Mouse (Mus musculus) limb, embryonic 13.5 days (tissue): ENCODE data around the gene Sh3d21. TPM values are rescaled to one million over a fixed set of nuclear protein-coding genes. Genes with fewer than 3 reads are reported as not detected.

Source experiments
- ATAC-seq: fragments of 200-750 bp; cut with Nextera tagmentation; 2 replicates; pipeline ENCODE4 v1.8.0; 2017; ENCODE audit warnings: low read depth, moderate number of reproducible peaks, moderate TSS enrichment; ENCODE audit not compliant: low FRiP score
- H3K27ac ChIP-seq: fragments of 300-500 bp; sonication (generic); 2 replicates; pipeline ENCODE4 v1.5.1; 2015; ENCODE audit warnings: inconsistent platforms, mild to moderate bottlenecking, moderate library complexity
- H3K27me3 ChIP-seq: fragments of 300-500 bp; sonication (generic); 2 replicates; pipeline ENCODE4 v1.6.1; 2015; ENCODE audit warnings: mild to moderate bottlenecking, inconsistent platforms
- H3K36me3 ChIP-seq: fragments of 300-500 bp; sonication (generic); 2 replicates; pipeline ENCODE4 v1.6.1; 2015; ENCODE audit warnings: inconsistent platforms, mild to moderate bottlenecking, moderate library complexity
- H3K4me1 ChIP-seq: fragments of 300-500 bp; sonication (generic); 2 replicates; pipeline ENCODE4 v1.6.1; 2015; ENCODE audit warnings: inconsistent platforms
- H3K4me2 ChIP-seq: fragments of 300-500 bp; sonication (generic); replicated peaks from 2 replicates; pipeline ENCODE4 v1.6.1; 2015; ENCODE audit warnings: inconsistent platforms, mild to moderate bottlenecking, moderate library complexity
- H3K4me3 ChIP-seq: fragments of 300-500 bp; sonication (generic); 2 replicates; pipeline ENCODE4 v1.5.1; 2015; ENCODE audit warnings: moderate library complexity, mild to moderate bottlenecking, inconsistent platforms
- H3K9ac ChIP-seq: fragments of 300-500 bp; sonication (generic); 2 replicates; pipeline ENCODE4 v1.6.1; 2015; ENCODE audit warnings: mild to moderate bottlenecking, inconsistent platforms
- H3K9me3 ChIP-seq: fragments of 300-500 bp; sonication (generic); 2 replicates; pipeline ENCODE4 v1.6.1; 2016; ENCODE audit warnings: inconsistent platforms
- WGBS: fragments of 180-500 bp; shearing (Covaris S2); methylation state at CpG from one replicate; pipeline ENCODE4 v1.1.7; 2015; 5-methylcytosine and 5-hydroxymethylcytosine counted together
- polyA plus RNA-seq: library from polyadenylated mRNA; unstranded; fragments of >200 nt; fragmentation: Nextera tagmentation; extraction: Ambion mirVana; gene quantifications from 2 replicates; pipeline ENCODE4 v1.2.1, GENCODE M21; 2015

Sh3d21 gene
- polyA plus RNA-seq, 1 experiment from 2014 or later: 9.3 TPM

DNA sequence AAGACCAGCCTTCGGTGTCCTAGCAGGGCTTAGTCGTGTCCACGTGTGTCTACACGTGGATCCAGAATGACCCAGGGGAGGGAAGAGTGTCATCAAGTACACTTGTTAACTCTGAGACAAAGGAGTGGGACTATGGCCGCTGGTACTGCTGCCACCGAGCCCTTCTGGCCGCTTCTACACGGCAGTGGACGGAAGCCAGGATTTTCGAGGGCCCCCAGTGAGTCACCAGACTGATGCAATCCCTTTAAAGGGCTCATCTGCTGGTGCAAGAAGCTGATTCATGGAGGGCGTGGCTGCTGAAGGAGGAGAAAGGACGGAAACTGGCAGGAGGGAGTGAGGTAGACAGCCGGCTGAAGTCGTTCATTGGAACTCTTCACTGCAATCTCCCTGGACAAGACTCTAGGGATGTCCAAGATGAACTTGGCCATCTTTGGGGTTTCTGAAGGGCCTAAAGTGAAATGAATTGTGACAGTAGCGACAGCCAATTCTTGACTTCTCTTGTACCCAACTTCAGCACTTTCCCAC, 60.2 kb downstream of the Sh3d21 start:
- peaks cover 26% of the 10 kb centered on the region for H3K4me1 ChIP-seq
- H3K27me3 ChIP-seq: no peaks in the 10 kb centered on the region
- peaks cover 19% of the 10 kb centered on the region for H3K36me3 ChIP-seq
- peak overlapping the region; percentile 87 for H3K4me3 ChIP-seq
- 4% methylated on average over 15 of the region's 15 CpGs for WGBS
- peak overlapping the region; percentile 29 for H3K27ac ChIP-seq
- peak overlapping the region; percentile 62 for H3K9ac ChIP-seq
- H3K4me2 ChIP-seq: peak overlapping the region; percentile 81
- peak; percentile 30; the same call in 1 of the 2 replicates for ATAC-seq
- H3K9me3 ChIP-seq: no peaks in the 10 kb centered on the region

DNA sequence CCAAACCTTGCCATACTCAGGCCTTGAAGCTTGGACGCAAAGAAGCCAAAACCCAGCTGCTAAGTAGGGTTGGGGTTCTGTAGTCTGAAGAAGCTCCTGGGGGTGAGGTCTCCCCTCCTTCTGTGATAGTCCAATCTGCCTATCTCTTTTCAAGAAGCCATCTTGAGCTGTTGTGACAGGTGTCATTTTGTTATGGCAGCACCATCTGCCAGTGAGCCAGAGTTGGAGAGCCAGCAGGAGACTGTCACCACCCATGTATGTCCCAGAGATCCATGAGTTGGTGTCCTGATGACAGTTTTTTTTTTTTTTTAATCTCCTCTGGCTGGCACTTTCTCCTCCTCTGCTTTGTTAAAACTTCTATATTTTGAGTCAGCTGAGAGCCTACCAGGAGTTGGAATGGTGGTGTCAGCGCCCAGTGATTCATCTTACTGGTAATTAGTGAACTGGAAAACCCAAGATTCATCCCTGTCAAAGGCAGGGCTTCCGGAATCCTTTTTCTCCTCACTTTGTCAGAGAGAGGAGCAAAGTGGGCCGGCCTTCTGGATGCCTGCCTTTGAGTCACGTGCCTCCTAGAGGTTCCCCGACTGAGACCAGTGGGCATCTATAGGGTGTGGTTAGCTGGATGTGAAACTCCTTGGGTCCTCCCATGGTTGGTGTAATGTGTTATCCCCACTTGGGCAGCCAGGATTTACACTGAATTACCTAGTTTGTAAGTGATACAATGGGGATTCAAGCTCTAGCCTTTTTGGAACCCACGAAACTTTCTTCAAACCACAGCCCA, 61.0 kb downstream of the Sh3d21 start:
- 0 out of 2 replicates have a peak overlapping the region, but pooled peaks have one; percentile 87 for H3K4me3 ChIP-seq
- peak overlapping the region; percentile 81 for H3K4me2 ChIP-seq
- no peaks in the 10 kb centered on the region for H3K27me3 ChIP-seq
- H3K9ac ChIP-seq: no peak overlapping the region
- 49% methylated on average over 7 of the region's 7 CpGs for WGBS
- H3K27ac ChIP-seq: 0 out of 2 replicates have a peak overlapping the region, but pooled peaks have one; percentile 29
- no peak for ATAC-seq
- peaks cover 21% of the 10 kb centered on the region for H3K36me3 ChIP-seq
- H3K9me3 ChIP-seq: no peaks in the 10 kb centered on the region
- peaks cover 24% of the 10 kb centered on the region for H3K4me1 ChIP-seq

DNA sequence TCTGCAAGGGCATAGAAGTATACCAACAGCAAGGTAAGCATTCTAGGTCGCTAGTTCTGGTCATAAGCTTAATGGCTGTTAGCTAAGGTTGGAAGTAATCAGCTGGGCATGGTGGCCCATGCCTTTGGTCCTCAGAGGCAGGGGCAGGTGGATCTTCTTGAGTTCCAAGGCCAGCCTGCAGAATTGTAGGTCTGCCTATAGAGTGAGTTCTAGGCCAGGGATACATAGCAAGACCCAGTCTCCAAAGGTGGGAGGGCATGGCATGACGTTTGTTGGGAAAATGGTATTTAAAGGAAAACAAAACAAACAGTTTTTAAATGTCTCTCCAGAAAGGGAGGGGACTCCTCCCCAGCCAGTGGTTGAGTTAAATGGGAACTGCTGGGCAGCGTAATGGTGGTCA, 62.5 kb downstream of the Sh3d21 start:
- H3K27ac ChIP-seq: no peak overlapping the region
- H3K4me2 ChIP-seq: no peak overlapping the region
- 86% methylated on average over 3 of the region's 3 CpGs for WGBS
- H3K4me3 ChIP-seq: no peak overlapping the region
- H3K4me1 ChIP-seq: peaks cover 28% of the 10 kb centered on the region
- no peaks in the 10 kb centered on the region for H3K9me3 ChIP-seq
- no peak overlapping the region for H3K9ac ChIP-seq
- ATAC-seq: no peak
- no peaks in the 10 kb centered on the region for H3K27me3 ChIP-seq
- peaks cover 21% of the 10 kb centered on the region for H3K36me3 ChIP-seq

Other genes starting within 250 kb of the Sh3d21 start
- gene Csf3r, start 138.9 kb downstream of the Sh3d21 start, polyA plus RNA-seq: 0.56 and 0.84 TPM in 2 replicates
- gene Mrps15, start 116.6 kb downstream of the Sh3d21 start, polyA plus RNA-seq: 153 and 158 TPM in 2 replicates
- 17.2 and 19.4 TPM in 2 replicates for gene Oscp1, start 104.9 kb downstream of the Sh3d21 start, polyA plus RNA-seq
- gene Lsm10, start 66.9 kb downstream of the Sh3d21 start, polyA plus RNA-seq: 44.7 and 46.3 TPM in 2 replicates
- 38.7 and 39.0 TPM in 2 replicates for gene Stk40, start 59.5 kb downstream of the Sh3d21 start, polyA plus RNA-seq
- gene Eva1b, start 15.7 kb downstream of the Sh3d21 start, polyA plus RNA-seq: 74.5 and 77.5 TPM in 2 replicates
- 251 and 256 TPM in 2 replicates for gene Thrap3, start 39.3 kb upstream of the Sh3d21 start, polyA plus RNA-seq
- gene Map7d1, start 92.9 kb upstream of the Sh3d21 start, polyA plus RNA-seq: 46.5 and 49.9 TPM in 2 replicates
- 124 and 126 TPM in 2 replicates for gene Trappc3, start 98.8 kb upstream of the Sh3d21 start, polyA plus RNA-seq
- gene Col8a2, start 123.3 kb upstream of the Sh3d21 start, polyA plus RNA-seq: 39.8 and 42.7 TPM in 2 replicates
- gene Adprhl2, start 158.2 kb upstream of the Sh3d21 start, polyA plus RNA-seq: 88.6 and 91.5 TPM in 2 replicates
- gene Tekt2, start 162.2 kb upstream of the Sh3d21 start, polyA plus RNA-seq: 23.6 TPM in 2 replicates